Mouse (Mus musculus) olfactory bulb, adult 2 months (tissue): Measurements from ENCODE around the gene Galnt12.

Experiments used
- CTCF ChIP-seq: fragments of 200-500 bp; IDR thresholded peaks from 2 replicates; pipeline ENCODE4 v1.5.1; 2012; ENCODE audit warnings: low read depth, mild to moderate bottlenecking, low read length, moderate library complexity; ENCODE audit not compliant: insufficient read depth
- POLR2A ChIP-seq: fragments of 200-500 bp; IDR thresholded peaks from 2 replicates; pipeline ENCODE4 v1.6.1; 2012; ENCODE audit warnings: mild to moderate bottlenecking, low read depth, low read length, moderate library complexity; ENCODE audit not compliant: insufficient read depth

- no peak for TF ChIP-seq POLR2A
- TF ChIP-seq CTCF = no peak
Measured at GRCm38 (mm10) chr4:47046974-47047373, 44.7 kb upstream of the Galnt12 start.
